Mouse (Mus musculus) forebrain, embryonic 16.5 days (tissue): ENCODE measurements around the gene Fgfr2. TPM values are rescaled to one million over a fixed set of nuclear protein-coding genes. Genes with fewer than 3 reads are reported as not detected.

ENCODE experiments used
- ATAC-seq: fragments of 200-750 bp; cut with Nextera tagmentation; 2 replicates; pipeline ENCODE4 v1.8.0; 2017; ENCODE audit warnings: mild to moderate bottlenecking, moderate library complexity
- H3K27ac ChIP-seq: fragments of 300-500 bp; sonication (generic); 2 replicates; pipeline ENCODE4 v1.5.1; 2014; ENCODE audit warnings: low read length, control low read depth
- H3K27me3 ChIP-seq: fragments of 300-500 bp; sonication (generic); replicated peaks from 2 replicates; pipeline ENCODE4 v1.6.1; 2014; ENCODE audit warnings: low read length; ENCODE audit not compliant: control insufficient read depth, insufficient read depth
- H3K36me3 ChIP-seq: fragments of 300-500 bp; sonication (generic); 2 replicates; pipeline ENCODE4 v1.6.1; 2014; ENCODE audit not compliant: control insufficient read depth, insufficient read depth
- H3K4me1 ChIP-seq: fragments of 300-500 bp; sonication (generic); replicated peaks from 2 replicates; pipeline ENCODE4 v1.6.1; 2014; ENCODE audit warnings: low read length; ENCODE audit not compliant: control insufficient read depth, insufficient read depth
- H3K4me2 ChIP-seq: fragments of 300-500 bp; sonication (generic); 2 replicates; pipeline ENCODE4 v1.6.1; 2014; ENCODE audit warnings: mild to moderate bottlenecking, low read length, control low read depth
- H3K4me3 ChIP-seq: fragments of 300-500 bp; sonication (generic); replicated peaks from 2 replicates; pipeline ENCODE4 v1.5.1; 2014; ENCODE audit warnings: mild to moderate bottlenecking, low read length, control low read depth
- H3K9ac ChIP-seq: fragments of 300-500 bp; sonication (generic); replicated peaks from 2 replicates; pipeline ENCODE4 v1.6.1; 2014; ENCODE audit warnings: low read depth, low read length, control low read depth
- H3K9me3 ChIP-seq: fragments of 300-500 bp; sonication (generic); 2 replicates; pipeline ENCODE4 v1.6.1; 2016; ENCODE audit warnings: low read length; ENCODE audit not compliant: control insufficient read depth
- WGBS: fragments of 180-500 bp; shearing (Covaris S2); extraction: QIAGEN DNeasy Blood & Tissue Kit; methylation state at CpG from one replicate; pipeline ENCODE4 v1.1.7; 2014; 5-methylcytosine and 5-hydroxymethylcytosine counted together
- polyA plus RNA-seq: library from polyadenylated mRNA; unstranded; fragments of >200 nt; fragmentation: Nextera tagmentation; extraction: Ambion mirVana; gene quantifications from 2 replicates; pipeline ENCODE4 v1.2.1, GENCODE M21; 2015

Gene Fgfr2
- polyA plus RNA-seq, 1 experiment from 2014 or later, result 39.2 TPM

- no peak overlapping the region for H3K9ac ChIP-seq
- H3K4me1 ChIP-seq, result no peaks in the 10 kb centered on the region
- peaks cover 9% of the 10 kb centered on the region for H3K36me3 ChIP-seq
- no peak overlapping the region for H3K27ac ChIP-seq
- H3K4me3 ChIP-seq, result no peak overlapping the region
- ATAC-seq, result no peak
- no peak overlapping the region for H3K4me2 ChIP-seq
- H3K9me3 ChIP-seq, result no peaks in the 10 kb centered on the region
- H3K27me3 ChIP-seq, result no peaks in the 10 kb centered on the region
- 33% methylated on average over 4 of the region's 4 CpGs for WGBS
These were observed 292.2 kb downstream of the Fgfr2 start for GRCm38 (mm10) chr7:132830955-132831354.

- Histone ChIP-seq H3K4me1 (peaks cover 6% of the 10 kb centered on the region; the same call in 1 of the 2 replicates), H3K9me3 (no peaks in the 10 kb centered on the region), H3K9ac (no peak overlapping the region), H3K36me3 (peaks cover 7% of the 10 kb centered on the region), H3K27me3 (no peaks in the 10 kb centered on the region), H3K27ac (no peak overlapping the region), H3K4me3 (no peak overlapping the region), H3K4me2 (no peak overlapping the region)
- 12% methylated on average over 1 of the region's 1 CpGs for WGBS
- ATAC-seq, result no peak
These were observed 298.7 kb downstream of the Fgfr2 start for GRCm38 (mm10) chr7:132824346-132825022.

GRCm38 (mm10) chr7:132823832-132824231 lies 299.3 kb downstream of the Fgfr2 start:
- peaks cover 7% of the 10 kb centered on the region for H3K36me3 ChIP-seq
- H3K4me1 ChIP-seq, result peaks cover 6% of the 10 kb centered on the region; the same call in 1 of the 2 replicates
- no peak for ATAC-seq
- H3K9ac ChIP-seq, result no peak overlapping the region
- H3K27me3 ChIP-seq, result no peaks in the 10 kb centered on the region
- no peak overlapping the region for H3K4me2 ChIP-seq
- H3K27ac ChIP-seq, result no peak overlapping the region
- no peak overlapping the region for H3K4me3 ChIP-seq
- no peaks in the 10 kb centered on the region for H3K9me3 ChIP-seq

GRCm38 (mm10) chr7:132820692-132821091 lies 302.5 kb downstream of the Fgfr2 start:
- Histone ChIP-seq H3K4me1 (peaks cover 6% of the 10 kb centered on the region; the same call in 1 of the 2 replicates), H3K36me3 (peaks cover 4% of the 10 kb centered on the region; the same call in 1 of the 2 replicates), H3K4me2 (no peak overlapping the region), H3K4me3 (no peak overlapping the region), H3K9ac (no peak overlapping the region), H3K27me3 (no peaks in the 10 kb centered on the region), H3K9me3 (no peaks in the 10 kb centered on the region), H3K27ac (peak overlapping the region; percentile 12; the same call in 1 of the 2 replicates)
- ATAC-seq, result peak; percentile 64; the same call in 1 of the 2 replicates
- 23% methylated on average over 3 of the region's 3 CpGs for WGBS

GRCm38 (mm10) chr7:132817056-132817455 lies 306.1 kb downstream of the Fgfr2 start:
- no peak; the same call in 1 of the 2 replicates for ATAC-seq
- Histone ChIP-seq H3K27ac (peak overlapping the region; percentile 41), H3K4me2 (no peak overlapping the region), H3K9me3 (no peaks in the 10 kb centered on the region), H3K4me3 (no peak overlapping the region), H3K36me3 (no peaks in the 10 kb centered on the region), H3K4me1 (peaks cover 15% of the 10 kb centered on the region), H3K27me3 (no peaks in the 10 kb centered on the region), H3K9ac (no peak overlapping the region)
- WGBS, result 27% methylated on average over 6 of the region's 6 CpGs

GRCm38 (mm10) chr7:132816528-132816927 lies 306.6 kb downstream of the Fgfr2 start:
- H3K27ac ChIP-seq, result no peak overlapping the region
- no peak overlapping the region for H3K4me2 ChIP-seq
- no peak overlapping the region for H3K9ac ChIP-seq
- H3K4me1 ChIP-seq, result peaks cover 20% of the 10 kb centered on the region
- no peaks in the 10 kb centered on the region for H3K36me3 ChIP-seq
- H3K4me3 ChIP-seq, result no peak overlapping the region
- H3K9me3 ChIP-seq, result no peaks in the 10 kb centered on the region
- 32% methylated on average over 2 of the region's 2 CpGs for WGBS
- no peak for ATAC-seq
- H3K27me3 ChIP-seq, result no peaks in the 10 kb centered on the region

GRCm38 (mm10) chr7:132815081-132815480 lies 308.1 kb downstream of the Fgfr2 start:
- Histone ChIP-seq H3K9me3 (no peaks in the 10 kb centered on the region), H3K4me2 (no peak overlapping the region), H3K36me3 (no peaks in the 10 kb centered on the region), H3K9ac (no peak overlapping the region), H3K27me3 (no peaks in the 10 kb centered on the region), H3K4me3 (no peak overlapping the region), H3K27ac (no peak overlapping the region), H3K4me1 (peaks cover 27% of the 10 kb centered on the region)
- no peak for ATAC-seq
- 76% methylated on average over 5 of the region's 5 CpGs for WGBS

GRCm38 (mm10) chr7:132814089-132814450 lies 309.1 kb downstream of the Fgfr2 start:
- peak overlapping the region; percentile 82 for H3K4me3 ChIP-seq
- H3K4me2 ChIP-seq, result peak overlapping the region; percentile 85
- peaks cover 37% of the 10 kb centered on the region for H3K4me1 ChIP-seq
- no peaks in the 10 kb centered on the region for H3K36me3 ChIP-seq
- no peaks in the 10 kb centered on the region for H3K27me3 ChIP-seq
- WGBS, result 2% methylated on average over 7 of the region's 7 CpGs
- H3K9me3 ChIP-seq, result no peaks in the 10 kb centered on the region
- peak overlapping the region; percentile 90 for H3K27ac ChIP-seq
- peak overlapping the region; percentile 90 for H3K9ac ChIP-seq
- ATAC-seq, result no peak

GRCm38 (mm10) chr7:132813416-132814088 lies 309.6 kb downstream of the Fgfr2 start, which contains the start of gene Fam53b:
Gene Fam53b (minus strand): TSS chr7:132813886.
- Histone ChIP-seq H3K9ac (peak within 1 kb of the TSS; percentile 90), H3K27ac (peak within 1 kb of the TSS; percentile 90), H3K27me3 (no peaks in the 10 kb centered on the region), H3K4me3 (peak within 1 kb of the TSS; percentile 82), H3K4me1 (peaks cover 42% of the 10 kb centered on the region), H3K36me3 (no peaks in the 10 kb centered on the region), H3K4me2 (peak within 1 kb of the TSS; percentile 85), H3K9me3 (no peaks in the 10 kb centered on the region)
- peak; percentile 49 for ATAC-seq
- under 1% methylated on average over 83 of the region's 85 CpGs for WGBS
